Mouse (Mus musculus) embryonic fibroblast, embryonic 13.5 days (primary cell): ENCODE results near the gene Kcnv2.

Experiments used
- CTCF ChIP-seq: IDR thresholded peaks from 2 replicates; pipeline ENCODE4 v1.5.1; 2011; ENCODE audit warnings: mild to moderate bottlenecking, control low read depth, low read length, moderate library complexity, borderline replicate concordance; ENCODE audit not compliant: insufficient read depth
- POLR2A ChIP-seq: IDR thresholded peaks from 2 replicates; pipeline ENCODE4 v1.6.1; 2011; ENCODE audit warnings: low read depth, mild to moderate bottlenecking, control low read depth, low read length, moderate library complexity

DNA sequence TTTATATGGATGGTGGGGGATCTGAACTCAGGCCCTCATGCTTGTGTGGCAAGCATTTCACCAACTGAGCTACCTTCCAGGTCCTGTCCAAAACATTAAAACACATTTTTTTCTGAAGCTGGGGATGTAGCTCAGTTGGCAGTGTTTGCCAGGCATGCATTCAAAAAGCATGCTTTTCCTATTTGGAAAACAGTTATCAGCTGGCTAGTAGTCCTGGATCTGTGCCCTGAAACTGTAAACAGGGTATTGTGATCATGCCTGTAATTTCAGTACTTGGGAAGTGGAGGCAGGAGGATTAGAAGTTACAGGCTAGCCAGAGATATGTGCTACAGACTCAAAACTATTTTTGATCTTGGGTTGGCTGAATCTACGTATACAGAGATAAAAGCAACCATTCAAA lies 59.7 kb downstream of the Kcnv2 start:
- TF ChIP-seq CTCF: no peak
- no peak for TF ChIP-seq POLR2A
